Mouse (Mus musculus): ENCODE results near the gene Tns3. TPM values are rescaled to one million over a fixed set of nuclear protein-coding genes. Genes with fewer than 3 reads are reported as not detected.

Gene Tns3
- polyA plus RNA-seq, 1 experiment from 2014 or later = 6.8 TPM

DNA sequence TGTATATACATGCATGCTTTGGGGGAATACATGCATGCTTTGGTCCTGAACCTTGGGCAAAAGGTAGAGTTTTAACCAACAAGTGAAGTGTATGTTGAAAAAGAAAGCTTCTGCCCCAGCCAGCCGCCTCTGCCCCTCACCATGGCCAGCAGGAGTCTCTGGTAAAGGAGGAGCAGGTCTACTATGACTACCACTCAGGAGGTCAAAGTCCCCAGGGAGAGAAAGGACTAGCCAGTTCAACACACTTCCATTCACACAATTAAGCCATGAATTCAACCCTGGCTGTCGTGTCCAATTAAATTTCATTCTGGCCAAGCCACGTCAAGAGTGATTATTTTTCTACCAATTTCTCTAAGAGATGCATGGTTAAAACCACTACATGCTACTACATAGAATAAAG is 81.2 kb downstream of the Tns3 start:
- WGBS = 85% methylated on average over 3 of the region's 3 CpGs
- ATAC-seq (ENCODE audit: low FRiP score) (no peak), DNase-seq (ENCODE audit: low spot score) (no peak)
- Histone ChIP-seq H3K4me2 (replicated peaks) (no peak overlapping the region), H3K9ac (no peak overlapping the region), H3K4me1 (replicated peaks; ENCODE audit: control insufficient read depth, insufficient read depth, low read length) (no peaks in the 10 kb centered on the region), H3K9me3 (ENCODE audit: control insufficient read depth, low read length) (no peaks in the 10 kb centered on the region), H3K27me3 (ENCODE audit: control insufficient read depth, insufficient read depth, low read length) (no peaks in the 10 kb centered on the region), H3K36me3 (replicated peaks; ENCODE audit: control insufficient read depth, insufficient read depth) (no peaks in the 10 kb centered on the region), H3K27ac (no peak overlapping the region), H3K4me3 (replicated peaks; ENCODE audit: low read length) (no peak overlapping the region)

- H3K36me3 ChIP-seq (replicated peaks; ENCODE audit: control insufficient read depth, insufficient read depth) = no peaks in the 10 kb centered on the region
- WGBS = 91% methylated on average over 10 of the region's 10 CpGs
- ATAC-seq (ENCODE audit: low FRiP score) = no peak
Observed at GRCm38 (mm10) chr11:8582101-8582920, 82.0 kb downstream of the Tns3 start.

DNA sequence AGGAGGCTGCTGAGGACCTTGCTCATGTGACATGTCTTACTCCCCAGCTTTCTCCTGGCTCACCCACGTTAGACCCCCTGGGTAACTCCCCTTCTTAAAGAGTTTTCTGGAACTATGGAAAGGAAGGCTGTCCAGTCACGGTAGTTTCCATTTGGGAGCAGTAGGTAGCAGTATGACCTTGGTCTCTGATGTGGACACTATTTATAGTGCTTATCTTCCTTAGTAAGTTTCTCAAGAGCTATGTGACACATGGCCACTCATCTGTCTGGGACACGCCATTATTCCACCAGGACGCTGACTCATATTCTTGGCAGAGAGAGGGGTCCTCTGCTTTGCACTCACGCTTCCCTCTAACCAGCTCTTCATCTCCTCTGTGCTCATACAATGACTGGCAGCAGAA is 84.5 kb downstream of the Tns3 start:
- Histone ChIP-seq H3K27ac (no peak overlapping the region), H3K36me3 (replicated peaks; ENCODE audit: control insufficient read depth, insufficient read depth) (no peaks in the 10 kb centered on the region), H3K9ac (no peak overlapping the region), H3K27me3 (ENCODE audit: control insufficient read depth, insufficient read depth, low read length) (no peaks in the 10 kb centered on the region), H3K4me1 (replicated peaks; ENCODE audit: control insufficient read depth, insufficient read depth, low read length) (no peaks in the 10 kb centered on the region), H3K9me3 (ENCODE audit: control insufficient read depth, low read length) (no peaks in the 10 kb centered on the region), H3K4me3 (replicated peaks; ENCODE audit: low read length) (no peak overlapping the region), H3K4me2 (replicated peaks) (no peak overlapping the region)
- ATAC-seq (ENCODE audit: low FRiP score) (no peak), DNase-seq (ENCODE audit: low spot score) (no peak)
- 83% methylated on average over 5 of the region's 5 CpGs for WGBS

More at GRCm38 (mm10) chr11:8582101-8582920, 82.0 kb downstream of the Tns3 start:
- Histone ChIP-seq H3K27me3 (ENCODE audit: control insufficient read depth, insufficient read depth, low read length) (no peaks in the 10 kb centered on the region), H3K27ac (no peak overlapping the region), H3K4me1 (replicated peaks; ENCODE audit: control insufficient read depth, insufficient read depth, low read length) (no peaks in the 10 kb centered on the region), H3K4me2 (replicated peaks) (no peak overlapping the region), H3K9me3 (ENCODE audit: control insufficient read depth, low read length) (no peaks in the 10 kb centered on the region), H3K9ac (no peak overlapping the region), H3K4me3 (replicated peaks; ENCODE audit: low read length) (no peak overlapping the region)
- no peak for DNase-seq (ENCODE audit: low spot score)

GRCm38 (mm10) chr11:8575217-8576180 is 88.8 kb downstream of the Tns3 start:
- no peak for ATAC-seq (ENCODE audit: low FRiP score)
- WGBS = 71% methylated on average over 10 of the region's 10 CpGs
- no peak overlapping the region for H3K4me2 ChIP-seq (replicated peaks)
- no peak overlapping the region for H3K9ac ChIP-seq
- H3K4me3 ChIP-seq (replicated peaks; ENCODE audit: low read length) = no peak overlapping the region
- H3K27me3 ChIP-seq (ENCODE audit: control insufficient read depth, insufficient read depth, low read length) = no peaks in the 10 kb centered on the region
- H3K27ac ChIP-seq = no peak overlapping the region
- H3K9me3 ChIP-seq (ENCODE audit: control insufficient read depth, low read length) = no peaks in the 10 kb centered on the region
- no peaks in the 10 kb centered on the region for H3K36me3 ChIP-seq (replicated peaks; ENCODE audit: control insufficient read depth, insufficient read depth)
- no peak for DNase-seq (ENCODE audit: low spot score)
- H3K4me1 ChIP-seq (replicated peaks; ENCODE audit: control insufficient read depth, insufficient read depth, low read length) = no peaks in the 10 kb centered on the region

- H3K27ac ChIP-seq = no peak overlapping the region
- H3K4me2 ChIP-seq (replicated peaks) = no peak overlapping the region
- H3K36me3 ChIP-seq (replicated peaks; ENCODE audit: control insufficient read depth, insufficient read depth) = no peaks in the 10 kb centered on the region
- H3K9me3 ChIP-seq (ENCODE audit: control insufficient read depth, low read length) = no peaks in the 10 kb centered on the region
- 76% methylated on average over 6 of the region's 6 CpGs for WGBS
- no peaks in the 10 kb centered on the region for H3K27me3 ChIP-seq (ENCODE audit: control insufficient read depth, insufficient read depth, low read length)
- H3K4me3 ChIP-seq (replicated peaks; ENCODE audit: low read length) = no peak overlapping the region
- ATAC-seq (ENCODE audit: low FRiP score) (no peak), DNase-seq (ENCODE audit: low spot score) (no peak)
- H3K9ac ChIP-seq = no peak overlapping the region
- H3K4me1 ChIP-seq (replicated peaks; ENCODE audit: control insufficient read depth, insufficient read depth, low read length) = 0 out of 2 replicates have a peak, but pooled peaks cover under 1% of the 10 kb centered on the region
Observed at GRCm38 (mm10) chr11:8574562-8574961, 89.8 kb downstream of the Tns3 start.

GRCm38 (mm10) chr11:8572762-8573161 is 91.6 kb downstream of the Tns3 start:
- ATAC-seq (ENCODE audit: low FRiP score) = no peak
- no peaks in the 10 kb centered on the region for H3K36me3 ChIP-seq (replicated peaks; ENCODE audit: control insufficient read depth, insufficient read depth)
- DNase-seq (ENCODE audit: low spot score) = no peak
- WGBS = 93% methylated on average over 7 of the region's 7 CpGs
- peaks cover 9% of the 10 kb centered on the region for H3K4me1 ChIP-seq (replicated peaks; ENCODE audit: control insufficient read depth, insufficient read depth, low read length)
- H3K4me2 ChIP-seq (replicated peaks) = no peak overlapping the region
- H3K27ac ChIP-seq = no peak overlapping the region
- no peaks in the 10 kb centered on the region for H3K27me3 ChIP-seq (ENCODE audit: control insufficient read depth, insufficient read depth, low read length)
- no peak overlapping the region for H3K4me3 ChIP-seq (replicated peaks; ENCODE audit: low read length)
- no peaks in the 10 kb centered on the region for H3K9me3 ChIP-seq (ENCODE audit: control insufficient read depth, low read length)
- H3K9ac ChIP-seq = no peak overlapping the region

DNA sequence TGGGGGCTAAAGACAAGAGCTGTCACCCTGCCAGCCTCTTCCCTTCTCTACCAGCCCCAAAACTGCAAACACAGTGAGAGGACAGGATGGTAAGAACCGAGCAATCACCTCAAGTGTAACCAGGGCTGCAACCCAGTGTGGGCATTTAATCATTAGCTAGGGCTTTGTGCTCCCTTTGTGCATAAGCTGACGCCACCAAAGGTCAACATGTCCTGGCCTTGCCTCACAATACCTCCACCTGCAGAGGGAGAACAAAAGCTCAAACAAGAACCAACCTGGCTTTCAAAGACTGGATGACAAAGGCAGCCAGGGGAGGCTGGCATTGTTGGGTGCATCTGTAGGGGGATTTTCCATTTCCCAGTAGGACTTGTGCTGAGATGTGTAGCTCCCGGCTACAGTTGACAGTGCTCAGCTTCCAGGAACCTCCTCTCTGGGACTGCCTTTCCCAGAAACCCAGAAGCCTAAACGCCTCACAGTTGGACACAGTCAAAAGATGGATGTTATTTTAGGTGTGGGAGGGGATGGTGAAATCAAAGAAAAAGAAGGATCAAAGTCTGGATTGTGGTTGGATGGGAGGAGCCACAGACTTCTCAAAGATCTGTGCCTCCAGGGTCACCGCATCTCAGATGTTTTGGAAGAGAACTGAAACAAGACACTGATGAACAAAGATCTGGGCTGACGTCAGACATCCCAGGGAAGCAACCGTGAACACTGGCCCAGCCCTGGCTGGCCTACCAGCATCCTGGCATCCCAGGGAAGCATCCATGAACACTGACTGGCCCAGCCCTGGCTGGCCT is 94.9 kb downstream of the Tns3 start:
- H3K4me3 ChIP-seq (replicated peaks; ENCODE audit: low read length) = no peak overlapping the region
- ATAC-seq (ENCODE audit: low FRiP score) = no peak

DNA sequence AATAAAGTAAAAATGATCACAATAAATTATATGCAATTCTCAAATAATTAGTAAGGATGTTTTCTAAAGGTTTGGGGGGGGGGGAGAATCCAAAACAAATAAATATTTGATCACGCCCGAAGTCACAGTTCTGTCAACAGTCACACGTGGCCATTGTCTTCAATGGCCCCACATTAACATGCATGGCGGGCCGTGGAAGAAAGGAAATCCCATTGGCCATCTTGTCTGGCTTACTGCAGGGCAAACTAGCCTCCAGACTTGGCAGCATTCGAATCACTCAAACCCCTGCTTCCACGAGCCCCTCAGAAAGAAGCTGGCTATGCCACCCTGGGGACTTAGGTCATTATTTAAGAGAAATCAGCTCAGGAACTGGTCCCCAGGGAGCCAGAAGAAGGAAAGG is 95.5 kb downstream of the Tns3 start:
- H3K9ac ChIP-seq = no peak overlapping the region

More for the DNA sequence above, 94.9 kb downstream of the Tns3 start:
- Histone ChIP-seq H3K27ac (no peak overlapping the region), H3K9me3 (ENCODE audit: control insufficient read depth, low read length) (no peaks in the 10 kb centered on the region), H3K4me2 (replicated peaks) (no peak overlapping the region), H3K4me1 (replicated peaks; ENCODE audit: control insufficient read depth, insufficient read depth, low read length) (peaks cover 9% of the 10 kb centered on the region), H3K9ac (no peak overlapping the region), H3K27me3 (ENCODE audit: control insufficient read depth, insufficient read depth, low read length) (no peaks in the 10 kb centered on the region), H3K36me3 (replicated peaks; ENCODE audit: control insufficient read depth, insufficient read depth) (no peaks in the 10 kb centered on the region)
- no peak for DNase-seq (ENCODE audit: low spot score)
- WGBS = 10% methylated on average over 7 of the region's 7 CpGs

More for the DNA sequence above, 95.5 kb downstream of the Tns3 start:
- H3K9me3 ChIP-seq (ENCODE audit: control insufficient read depth, low read length) = no peaks in the 10 kb centered on the region
- 12% methylated on average over 7 of the region's 7 CpGs for WGBS
- H3K27me3 ChIP-seq (ENCODE audit: control insufficient read depth, insufficient read depth, low read length) = no peaks in the 10 kb centered on the region
- peaks cover 9% of the 10 kb centered on the region for H3K4me1 ChIP-seq (replicated peaks; ENCODE audit: control insufficient read depth, insufficient read depth, low read length)
- no peak for DNase-seq (ENCODE audit: low spot score)
- H3K27ac ChIP-seq = no peak overlapping the region
- no peak overlapping the region for H3K4me3 ChIP-seq (replicated peaks; ENCODE audit: low read length)
- no peak; the same call in 1 of the 2 replicates for ATAC-seq (ENCODE audit: low FRiP score)
- H3K4me2 ChIP-seq (replicated peaks) = no peak overlapping the region
- H3K36me3 ChIP-seq (replicated peaks; ENCODE audit: control insufficient read depth, insufficient read depth) = no peaks in the 10 kb centered on the region

Data from hindbrain, embryonic 14.5 days (tissue).